Mouse (Mus musculus): ENCODE data around the gene Hus1b. TPM values are rescaled to one million over a fixed set of nuclear protein-coding genes. Genes with fewer than 3 reads are reported as not detected.
A peak's percentile ranks its signal among the peaks of the same experiment; 100 is the strongest.

Gene Hus1b
- total RNA-seq (2014; rRNA removed), result 0.34 and 0.55 TPM in 2 replicates
- polyA plus RNA-seq (2012; rRNA removed), result 0.07 TPM in 1 of 2 replicates, not detected in the other

DNA sequence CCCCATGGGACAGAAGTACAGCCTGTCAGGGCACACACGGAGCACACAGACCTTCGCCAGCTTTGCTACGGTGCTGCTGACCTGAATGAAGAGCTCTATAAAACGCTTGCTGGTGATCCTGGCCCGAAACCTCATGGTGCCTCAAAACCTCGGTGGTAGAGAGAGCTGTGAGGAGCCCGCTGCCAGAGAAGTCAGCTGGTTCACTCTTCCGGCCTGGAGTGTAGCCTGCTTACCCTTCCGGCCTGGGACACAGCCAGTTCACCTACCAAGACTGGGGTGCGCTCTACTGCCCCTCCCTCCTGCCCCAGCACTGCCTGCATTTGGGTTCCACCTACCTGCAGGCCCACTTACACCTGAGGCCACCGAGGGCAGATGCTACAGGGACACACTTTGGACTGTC, at the start of gene Hus1b:
Gene Hus1b (minus strand): TSS at position 220 of the 400 bp plus-strand sequence.
- H3K9ac ChIP-seq (ENCODE audit: low read depth, low read length), result no peak within 1 kb of the TSS
- DNase-seq (ENCODE audit: extremely low read depth, low read depth, low spot score), result no peak
- no peak within 1 kb of the TSS for H3K4me3 ChIP-seq (ENCODE audit: insufficient read depth, low read depth, low read length)
- TF ChIP-seq POLR2A (IDR thresholded peaks at IDR 0.05; ENCODE audit: extremely low read depth, insufficient read depth, low read length), result no peak
- no peak for TF ChIP-seq CTCF (IDR thresholded peaks at IDR 0.05; ENCODE audit: low read depth, low read length)
- H3K79me2 ChIP-seq (ENCODE audit: control insufficient read depth, insufficient read depth, low read length), result peaks cover 8% of the 10 kb centered on the region; the same call in 1 of the 2 replicates
- H3K27ac ChIP-seq (replicated peaks; ENCODE audit: insufficient read depth, low read depth, low read length), result no peak within 1 kb of the TSS
- no peaks in the 10 kb centered on the region for H3K36me3 ChIP-seq (ENCODE audit: control insufficient read depth, insufficient read depth, low read length)
- no peaks in the 10 kb centered on the region for H3K4me1 ChIP-seq (ENCODE audit: control insufficient read depth, insufficient read depth, low read length)
- 95% methylated on average over 11 of the region's 11 CpGs for WGBS
- H3K27me3 ChIP-seq (ENCODE audit: control insufficient read depth, insufficient read depth, low read length), result no peaks in the 10 kb centered on the region

DNA sequence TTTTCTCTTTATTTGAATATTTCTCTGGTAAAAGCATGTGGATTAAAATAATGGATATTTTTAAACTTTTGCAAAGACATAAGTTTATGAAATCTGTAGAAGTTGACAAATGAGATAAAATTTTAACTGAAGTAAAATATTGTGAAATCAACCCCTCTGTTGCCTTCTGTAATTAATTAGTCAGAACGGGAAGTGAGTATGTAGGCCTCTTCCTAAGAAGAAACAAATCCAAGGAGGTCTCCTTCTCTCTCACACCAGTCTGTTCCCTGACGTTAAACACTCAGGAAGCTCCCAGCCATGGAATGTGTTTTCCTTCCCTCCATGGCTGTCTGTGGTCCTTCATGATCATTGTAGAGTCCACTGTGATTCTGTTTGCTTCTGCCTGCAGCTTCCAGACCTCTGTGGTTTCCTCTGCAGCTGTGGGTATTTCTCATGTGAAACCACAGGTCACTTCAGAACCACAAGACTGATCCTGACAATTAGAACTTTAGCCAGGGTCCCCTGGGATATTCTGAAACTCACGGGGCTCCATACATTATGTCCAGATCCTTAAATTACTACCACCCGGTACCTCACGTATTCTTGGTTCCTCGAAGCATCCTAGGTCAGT, 46.8 kb upstream of the Hus1b start:
- Histone ChIP-seq H3K27ac (replicated peaks; ENCODE audit: insufficient read depth, low read depth, low read length) (no peak overlapping the region), H3K27me3 (ENCODE audit: control insufficient read depth, insufficient read depth, low read length) (no peaks in the 10 kb centered on the region), H3K4me1 (ENCODE audit: control insufficient read depth, insufficient read depth, low read length) (no peaks in the 10 kb centered on the region), H3K4me3 (ENCODE audit: insufficient read depth, low read depth, low read length) (no peak overlapping the region), H3K79me2 (ENCODE audit: control insufficient read depth, insufficient read depth, low read length) (no peaks in the 10 kb centered on the region), H3K36me3 (ENCODE audit: control insufficient read depth, insufficient read depth, low read length) (no peaks in the 10 kb centered on the region), H3K9ac (ENCODE audit: low read depth, low read length) (no peak overlapping the region)
- TF ChIP-seq POLR2A (IDR thresholded peaks at IDR 0.05; ENCODE audit: extremely low read depth, insufficient read depth, low read length) (no peak), CTCF (IDR thresholded peaks at IDR 0.05; ENCODE audit: low read depth, low read length) (no peak)
- WGBS, result 84% methylated on average over 6 of the region's 6 CpGs
- no peak for DNase-seq (ENCODE audit: extremely low read depth, low read depth, low spot score)

DNA sequence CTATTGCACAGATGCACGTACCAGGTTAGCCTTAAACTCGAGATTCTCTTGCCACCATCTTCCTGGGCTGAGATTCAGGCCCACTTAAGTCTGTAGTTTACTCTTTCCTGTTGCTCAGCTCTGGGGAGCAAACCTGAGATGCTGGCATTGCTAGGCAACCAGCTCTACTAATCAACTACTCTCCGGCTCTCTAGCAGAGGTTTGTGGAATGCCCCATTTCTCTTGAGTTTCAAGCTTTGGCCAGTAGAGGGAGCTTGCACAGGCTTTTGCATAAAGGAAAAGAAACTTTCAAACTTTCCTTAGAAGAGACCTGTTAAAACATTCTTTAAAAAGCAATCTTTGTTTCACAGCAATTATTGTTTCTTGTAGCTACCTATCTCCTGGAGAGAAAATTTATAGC, 46.3 kb upstream of the Hus1b start:
- H3K79me2 ChIP-seq (ENCODE audit: control insufficient read depth, insufficient read depth, low read length), result no peaks in the 10 kb centered on the region
- peak; percentile 34 for DNase-seq (ENCODE audit: extremely low read depth, low read depth, low spot score)
- 32% methylated on average over 3 of the region's 3 CpGs for WGBS
- H3K27me3 ChIP-seq (ENCODE audit: control insufficient read depth, insufficient read depth, low read length), result no peaks in the 10 kb centered on the region
- no peak overlapping the region for H3K4me3 ChIP-seq (ENCODE audit: insufficient read depth, low read depth, low read length)
- H3K9ac ChIP-seq (ENCODE audit: low read depth, low read length), result no peak overlapping the region
- H3K4me1 ChIP-seq (ENCODE audit: control insufficient read depth, insufficient read depth, low read length), result no peaks in the 10 kb centered on the region
- no peak overlapping the region for H3K27ac ChIP-seq (replicated peaks; ENCODE audit: insufficient read depth, low read depth, low read length)
- TF ChIP-seq POLR2A (IDR thresholded peaks at IDR 0.05; ENCODE audit: extremely low read depth, insufficient read depth, low read length) (no peak), CTCF (IDR thresholded peaks at IDR 0.05; ENCODE audit: low read depth, low read length) (peak; percentile 35)
- H3K36me3 ChIP-seq (ENCODE audit: control insufficient read depth, insufficient read depth, low read length), result no peaks in the 10 kb centered on the region

DNA sequence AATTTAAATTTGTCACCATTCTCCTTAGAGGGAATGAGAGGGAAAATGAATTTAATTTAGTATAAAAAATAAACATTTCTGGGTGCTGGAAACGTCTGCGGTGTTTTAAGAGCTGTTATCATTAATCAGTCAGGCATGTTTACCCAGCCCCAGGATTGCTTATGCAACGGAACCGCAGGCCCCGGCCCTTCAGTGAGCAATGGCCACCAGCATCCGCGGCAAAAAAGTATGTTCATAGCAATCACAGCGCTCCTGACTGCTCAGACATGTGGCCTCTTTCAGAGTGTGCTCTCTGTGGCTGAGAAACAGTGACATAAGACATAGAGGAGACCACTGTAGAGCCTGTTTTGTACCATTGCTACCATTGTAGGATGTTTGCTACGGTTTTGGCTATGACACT, 42.7 kb upstream of the Hus1b start:
- Histone ChIP-seq H3K27ac (replicated peaks; ENCODE audit: insufficient read depth, low read depth, low read length) (no peak overlapping the region), H3K79me2 (ENCODE audit: control insufficient read depth, insufficient read depth, low read length) (no peaks in the 10 kb centered on the region), H3K9ac (ENCODE audit: low read depth, low read length) (no peak overlapping the region), H3K27me3 (ENCODE audit: control insufficient read depth, insufficient read depth, low read length) (no peaks in the 10 kb centered on the region), H3K4me3 (ENCODE audit: insufficient read depth, low read depth, low read length) (no peak overlapping the region), H3K36me3 (ENCODE audit: control insufficient read depth, insufficient read depth, low read length) (no peaks in the 10 kb centered on the region), H3K4me1 (ENCODE audit: control insufficient read depth, insufficient read depth, low read length) (peaks cover 2% of the 10 kb centered on the region; the same call in 1 of the 2 replicates)
- TF ChIP-seq CTCF (IDR thresholded peaks at IDR 0.05; ENCODE audit: low read depth, low read length) (no peak), POLR2A (IDR thresholded peaks at IDR 0.05; ENCODE audit: extremely low read depth, insufficient read depth, low read length) (no peak)
- WGBS, result 41% methylated on average over 9 of the region's 9 CpGs
- no peak for DNase-seq (ENCODE audit: extremely low read depth, low read depth, low spot score)

GRCm38 (mm10) chr13:30989710-30990109, 42.2 kb upstream of the Hus1b start:
- Histone ChIP-seq H3K27ac (replicated peaks; ENCODE audit: insufficient read depth, low read depth, low read length) (no peak overlapping the region), H3K4me3 (ENCODE audit: insufficient read depth, low read depth, low read length) (no peak overlapping the region), H3K4me1 (ENCODE audit: control insufficient read depth, insufficient read depth, low read length) (peaks cover 2% of the 10 kb centered on the region; the same call in 1 of the 2 replicates), H3K36me3 (ENCODE audit: control insufficient read depth, insufficient read depth, low read length) (no peaks in the 10 kb centered on the region), H3K27me3 (ENCODE audit: control insufficient read depth, insufficient read depth, low read length) (no peaks in the 10 kb centered on the region), H3K79me2 (ENCODE audit: control insufficient read depth, insufficient read depth, low read length) (no peaks in the 10 kb centered on the region), H3K9ac (ENCODE audit: low read depth, low read length) (no peak overlapping the region)
- TF ChIP-seq POLR2A (IDR thresholded peaks at IDR 0.05; ENCODE audit: extremely low read depth, insufficient read depth, low read length), result no peak
- TF ChIP-seq CTCF (IDR thresholded peaks at IDR 0.05; ENCODE audit: low read depth, low read length), result no peak
- 83% methylated on average over 10 of the region's 10 CpGs for WGBS
- DNase-seq (ENCODE audit: extremely low read depth, low read depth, low spot score), result no peak

- H3K79me2 ChIP-seq (ENCODE audit: control insufficient read depth, insufficient read depth, low read length), result no peaks in the 10 kb centered on the region
- H3K4me3 ChIP-seq (ENCODE audit: insufficient read depth, low read depth, low read length), result no peak overlapping the region
- H3K4me1 ChIP-seq (ENCODE audit: control insufficient read depth, insufficient read depth, low read length), result peaks cover 2% of the 10 kb centered on the region; the same call in 1 of the 2 replicates
- 87% methylated on average over 2 of the region's 2 CpGs for WGBS
- H3K36me3 ChIP-seq (ENCODE audit: control insufficient read depth, insufficient read depth, low read length), result no peaks in the 10 kb centered on the region
- DNase-seq (ENCODE audit: extremely low read depth, low read depth, low spot score), result no peak
- no peak overlapping the region for H3K27ac ChIP-seq (replicated peaks; ENCODE audit: insufficient read depth, low read depth, low read length)
- H3K9ac ChIP-seq (ENCODE audit: low read depth, low read length), result no peak overlapping the region
- TF ChIP-seq POLR2A (IDR thresholded peaks at IDR 0.05; ENCODE audit: extremely low read depth, insufficient read depth, low read length) (no peak), CTCF (IDR thresholded peaks at IDR 0.05; ENCODE audit: low read depth, low read length) (no peak)
- H3K27me3 ChIP-seq (ENCODE audit: control insufficient read depth, insufficient read depth, low read length), result no peaks in the 10 kb centered on the region
Measured at GRCm38 (mm10) chr13:30987686-30988085, 40.1 kb upstream of the Hus1b start.
